Mouse (Mus musculus): ENCODE data around the gene Prtn3. TPM values are rescaled to one million over a fixed set of nuclear protein-coding genes. Genes with fewer than 3 reads are reported as not detected.

The Prtn3 gene
- polyA plus RNA-seq (2021; fragmentation: Nextera tagmentation): 4.5 and 6.4 TPM in 2 replicates
- long read RNA-seq, experiment 1, partial matches to known transcripts: 0 of 6 reads
- long read RNA-seq, experiment 1, other reads (novel, unspliced or antisense): 3 of 6 reads
- long read RNA-seq, experiment 2, partial matches to known transcripts: 0 of 3 reads
- long read RNA-seq, experiment 2, other reads (novel, unspliced or antisense): 3 of 3 reads

GRCm38 (mm10) chr10:79874290-79874862 is at the start of gene Prtn3, which contains the start of gene Plppr3:
Prtn3 (plus strand) TSS chr10:79874476.
Plppr3 (minus strand) TSS chr10:79874634.

GRCm38 (mm10) chr10:79853860-79854795 is 20.1 kb upstream of the Prtn3 start, which contains the start of gene Ptbp1:
Ptbp1 (plus strand) TSS chr10:79854427.

GRCm38 (mm10) chr10:79886054-79886453 is 11.8 kb downstream of the Prtn3 start, which contains the start of gene Elane:
Elane (plus strand) TSS chr10:79886247.

DNA sequence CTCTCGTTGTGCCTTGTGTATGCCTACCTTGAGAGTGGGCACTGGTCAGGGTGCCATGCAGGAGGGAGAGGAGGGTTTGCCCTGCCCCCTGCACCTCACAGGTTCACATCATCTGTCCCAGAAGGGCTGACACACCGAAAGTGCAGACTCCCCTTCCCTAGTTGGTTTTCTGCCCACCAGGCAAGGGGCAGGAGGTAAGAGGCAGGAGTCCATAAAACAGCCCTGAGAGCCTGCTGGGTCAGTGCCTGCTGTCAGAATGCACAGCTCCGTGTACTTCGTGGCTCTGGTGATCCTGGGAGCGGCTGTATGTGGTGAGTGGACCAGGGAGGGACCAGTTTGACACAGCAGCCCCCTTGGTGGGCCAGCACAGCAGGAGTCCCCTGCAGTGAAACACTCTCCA is 16.4 kb downstream of the Prtn3 start, which contains the start of gene Cfd:
Gene Cfd, plus strand, starts transcription at position 184 of the 400 bp plus-strand sequence.

GRCm38 (mm10) chr10:79908167-79909091 is 34.2 kb downstream of the Prtn3 start, which contains the start of gene Med16:
Med16 (minus strand) TSS chr10:79908923.

DNA sequence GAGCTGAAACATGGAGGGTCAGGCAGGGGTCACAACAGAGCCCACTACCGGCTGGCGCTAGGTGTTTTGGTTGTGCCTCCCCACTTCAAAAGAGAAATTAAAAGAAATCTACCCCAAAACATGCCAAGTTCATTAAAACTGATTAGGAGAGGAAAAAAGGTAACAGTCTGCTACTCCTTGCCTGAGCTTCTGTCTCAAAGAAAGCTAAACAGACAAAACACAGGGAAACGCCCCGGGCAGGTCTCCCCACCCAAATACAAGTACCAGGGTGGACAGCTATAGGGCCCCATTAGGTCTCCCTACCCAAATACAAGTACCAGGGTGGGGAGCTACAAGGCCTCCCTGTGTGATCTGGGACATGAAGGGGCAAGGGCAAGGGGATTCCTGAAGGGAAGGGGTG is 36.3 kb downstream of the Prtn3 start, which contains the start of gene Gm26602:
Gene Gm26602, plus strand, starts transcription at position 301 of the 400 bp plus-strand sequence.

DNA sequence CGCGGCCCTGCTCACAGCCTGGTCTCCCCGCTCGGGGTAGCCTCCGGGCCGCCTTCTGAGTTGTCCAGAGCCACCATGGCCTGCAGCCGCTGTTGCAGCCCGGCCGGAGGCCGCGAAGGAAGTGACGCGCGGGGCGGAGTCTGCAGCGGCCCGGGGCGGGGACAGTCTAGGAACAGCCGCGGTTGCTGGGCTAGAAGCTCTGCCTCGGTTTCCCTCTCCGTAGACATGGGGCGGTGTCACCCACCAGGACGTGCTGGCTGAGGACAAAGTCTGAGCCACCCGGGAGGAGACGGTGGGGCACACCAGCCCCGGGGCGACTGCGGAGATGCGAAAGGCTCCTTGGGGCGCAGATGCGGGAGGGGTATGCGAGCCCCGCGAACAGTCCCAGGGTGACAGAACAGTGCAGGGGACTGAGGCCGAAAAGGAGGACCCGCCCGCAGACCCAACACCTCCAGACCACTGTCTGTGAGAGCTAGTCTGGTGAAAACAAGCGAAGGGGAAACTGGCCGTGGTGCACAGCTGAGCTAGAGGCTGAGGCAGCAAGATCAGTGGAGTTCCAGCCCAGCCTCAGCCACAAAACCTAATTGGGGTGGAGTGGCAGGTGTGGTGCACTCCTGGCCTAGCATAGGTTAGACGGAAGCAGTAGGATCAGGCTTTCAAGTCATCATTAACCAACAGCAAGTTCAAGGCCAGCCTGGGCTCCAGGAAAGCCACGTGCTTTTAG is 42.7 kb downstream of the Prtn3 start, which contains the start of gene Kiss1r:
Gene Kiss1r, plus strand, starts transcription at position 164 of the 724 bp plus-strand sequence.

GRCm38 (mm10) chr10:79920958-79921535 is 46.8 kb downstream of the Prtn3 start, which contains the start of gene R3hdm4:
R3hdm4 (minus strand) TSS chr10:79921208.

GRCm38 (mm10) chr10:79926491-79927323 is 52.4 kb downstream of the Prtn3 start, which contains the start of gene Arid3a:
Arid3a (plus strand) TSS chr10:79927043.

Small RNA genes lying within 50 kb of the gene (microRNA-seq; reads per million reads assigned to microRNA genes)
- not detected for gene Mir6910

Other genes with a start within 250 kb of the Prtn3 start
- gene Shc2, start 236.6 kb upstream of the Prtn3 start, polyA plus RNA-seq (2021; fragmentation: Nextera tagmentation): 2.2 and 2.3 TPM in 2 replicates
- 0.15 and 0.30 TPM in 2 replicates for gene Odf3l2, start 228.7 kb upstream of the Prtn3 start, polyA plus RNA-seq (2021; fragmentation: Nextera tagmentation)
- not detected in 2 replicates for gene Madcam1, start 209.9 kb upstream of the Prtn3 start, polyA plus RNA-seq (2021; fragmentation: Nextera tagmentation)
- gene Tpgs1, start 205.1 kb upstream of the Prtn3 start, polyA plus RNA-seq (2021; fragmentation: Nextera tagmentation): 151 and 171 TPM in 2 replicates
- 14.9 TPM in 2 replicates for gene Cdc34, start 192.3 kb upstream of the Prtn3 start, polyA plus RNA-seq (2021; fragmentation: Nextera tagmentation)
- 0.60 and 4.2 TPM in 2 replicates for gene Gzmm, start 185.5 kb upstream of the Prtn3 start, polyA plus RNA-seq (2021; fragmentation: Nextera tagmentation)
- gene Bsg, start 170.0 kb upstream of the Prtn3 start, polyA plus RNA-seq (2021; fragmentation: Nextera tagmentation): 1,334 and 1,835 TPM in 2 replicates
- gene Hcn2, start 157.8 kb upstream of the Prtn3 start, polyA plus RNA-seq (2021; fragmentation: Nextera tagmentation): 3.3 and 4.4 TPM in 2 replicates
- 15.8 and 20.0 TPM in 2 replicates for gene Polrmt, start 127.9 kb upstream of the Prtn3 start, polyA plus RNA-seq (2021; fragmentation: Nextera tagmentation)
- gene Fgf22, start 119.4 kb upstream of the Prtn3 start, polyA plus RNA-seq (2021; fragmentation: Nextera tagmentation): 1.9 and 3.3 TPM in 2 replicates
- 7.6 and 10.5 TPM in 2 replicates for gene Rnf126, start 107.5 kb upstream of the Prtn3 start, polyA plus RNA-seq (2021; fragmentation: Nextera tagmentation)
- gene Fstl3, start 97.2 kb upstream of the Prtn3 start, polyA plus RNA-seq (2021; fragmentation: Nextera tagmentation): 0.79 and 0.89 TPM in 2 replicates
- gene Prss57, start 83.5 kb upstream of the Prtn3 start, polyA plus RNA-seq (2021; fragmentation: Nextera tagmentation): 1.3 and 1.7 TPM in 2 replicates
- gene Palm, start 80.9 kb upstream of the Prtn3 start, polyA plus RNA-seq (2021; fragmentation: Nextera tagmentation): 67.9 and 93.7 TPM in 2 replicates
- gene Misp, start 53.5 kb upstream of the Prtn3 start, polyA plus RNA-seq (2021; fragmentation: Nextera tagmentation): 0.15 and 0.28 TPM in 2 replicates
- gene Ptbp1, start 20.0 kb upstream of the Prtn3 start, polyA plus RNA-seq (2021; fragmentation: Nextera tagmentation): 17.4 and 20.4 TPM in 2 replicates
- 35.4 and 44.1 TPM in 2 replicates for gene Plppr3, start 158 bp downstream of the Prtn3 start, polyA plus RNA-seq (2021; fragmentation: Nextera tagmentation)
- gene Elane, start 11.8 kb downstream of the Prtn3 start, polyA plus RNA-seq (2021; fragmentation: Nextera tagmentation): not detected in 2 replicates
- gene Cfd, start 16.4 kb downstream of the Prtn3 start, polyA plus RNA-seq (2021; fragmentation: Nextera tagmentation): not detected in 2 replicates
- gene Med16, start 34.4 kb downstream of the Prtn3 start, polyA plus RNA-seq (2021; fragmentation: Nextera tagmentation): 44.2 and 50.2 TPM in 2 replicates
- not detected in 2 replicates for gene Gm26602, start 36.4 kb downstream of the Prtn3 start, polyA plus RNA-seq (2021; fragmentation: Nextera tagmentation)
- gene Kiss1r, start 42.5 kb downstream of the Prtn3 start, polyA plus RNA-seq (2021; fragmentation: Nextera tagmentation): 4.1 and 4.4 TPM in 2 replicates
- gene R3hdm4, start 46.7 kb downstream of the Prtn3 start, polyA plus RNA-seq (2021; fragmentation: Nextera tagmentation): 232 and 239 TPM in 2 replicates
- 0.87 and 1.7 TPM in 2 replicates for gene Arid3a, start 52.6 kb downstream of the Prtn3 start, polyA plus RNA-seq (2021; fragmentation: Nextera tagmentation)
- 87.4 and 87.9 TPM in 2 replicates for gene Wdr18, start 85.7 kb downstream of the Prtn3 start, polyA plus RNA-seq (2021; fragmentation: Nextera tagmentation)
- gene Grin3b, start 96.2 kb downstream of the Prtn3 start, polyA plus RNA-seq (2021; fragmentation: Nextera tagmentation): 0.06 and 0.11 TPM in 2 replicates
- gene Tmem259, start 109.9 kb downstream of the Prtn3 start, polyA plus RNA-seq (2021; fragmentation: Nextera tagmentation): 11.9 and 12.3 TPM in 2 replicates
- gene Cnn2, start 114.1 kb downstream of the Prtn3 start, polyA plus RNA-seq (2021; fragmentation: Nextera tagmentation): 12.4 and 13.3 TPM in 2 replicates
- 1.3 and 1.6 TPM in 2 replicates for gene Abca7, start 122.0 kb downstream of the Prtn3 start, polyA plus RNA-seq (2021; fragmentation: Nextera tagmentation)
- 1.6 and 1.7 TPM in 2 replicates for gene Arhgap45, start 142.2 kb downstream of the Prtn3 start, polyA plus RNA-seq (2021; fragmentation: Nextera tagmentation)
- 232 and 241 TPM in 2 replicates for gene Polr2e, start 165.3 kb downstream of the Prtn3 start, polyA plus RNA-seq (2021; fragmentation: Nextera tagmentation)
- 945 and 1,045 TPM in 2 replicates for gene Gpx4, start 172.7 kb downstream of the Prtn3 start, polyA plus RNA-seq (2021; fragmentation: Nextera tagmentation)
- 2.8 and 3.1 TPM in 2 replicates for gene Sbno2, start 231.1 kb downstream of the Prtn3 start, polyA plus RNA-seq (2021; fragmentation: Nextera tagmentation)
- gene Stk11, start 241.3 kb downstream of the Prtn3 start, polyA plus RNA-seq (2021; fragmentation: Nextera tagmentation): 16.5 and 18.4 TPM in 2 replicates

Data from layer of hippocampus, adult 6 months (tissue).